Mouse (Mus musculus) midbrain, postnatal 0 days (tissue): ENCODE data around the gene Mea1. TPM values are rescaled to one million over a fixed set of nuclear protein-coding genes. Genes with fewer than 3 reads are reported as not detected.

Source experiments
- ATAC-seq: fragments of 200-750 bp; cut with Nextera tagmentation; 2 replicates; pipeline ENCODE4 v1.8.0; 2017; ENCODE audit warnings: moderate number of reproducible peaks, mild to moderate bottlenecking, moderate TSS enrichment, moderate library complexity; ENCODE audit not compliant: low FRiP score
- DNase-seq: peaks from one replicate; pipeline ENCODE4 v3.0.0-alpha.2; 2015; ENCODE audit warnings: low spot score
- H3K27ac ChIP-seq: fragments of 300-500 bp; sonication (generic); 2 replicates; pipeline ENCODE4 v1.5.1; 2014; ENCODE audit warnings: low read depth, mild to moderate bottlenecking, low read length, mixed read lengths
- H3K27me3 ChIP-seq: fragments of 300-500 bp; sonication (generic); 2 replicates; pipeline ENCODE4 v1.6.1; 2014; ENCODE audit warnings: low read length, control low read depth, mixed read lengths; ENCODE audit not compliant: insufficient read depth
- H3K36me3 ChIP-seq: fragments of 300-500 bp; sonication (generic); 2 replicates; pipeline ENCODE4 v1.6.1; 2014; ENCODE audit warnings: low read length, control low read depth, mixed read lengths; ENCODE audit not compliant: insufficient read depth
- H3K4me1 ChIP-seq: fragments of 300-500 bp; sonication (generic); 2 replicates; pipeline ENCODE4 v1.6.1; 2014; ENCODE audit warnings: mild to moderate bottlenecking, control low read depth, antibody characterized with exemption, low read length, mixed read lengths; ENCODE audit not compliant: insufficient read depth
- H3K4me2 ChIP-seq: fragments of 300-500 bp; sonication (generic); 2 replicates; pipeline ENCODE4 v1.6.1; 2014; ENCODE audit warnings: low read depth, mild to moderate bottlenecking, low read length, mixed read lengths; ENCODE audit not compliant: poor library complexity, severe bottlenecking
- H3K4me3 ChIP-seq: fragments of 300-500 bp; sonication (generic); 2 replicates; pipeline ENCODE4 v1.5.1; 2014; ENCODE audit warnings: low read depth, mild to moderate bottlenecking, low read length, moderate library complexity
- H3K9ac ChIP-seq: fragments of 300-500 bp; sonication (generic); replicated peaks from 2 replicates; pipeline ENCODE4 v1.6.1; 2014; ENCODE audit warnings: mild to moderate bottlenecking, low read length, moderate library complexity, mixed read lengths; ENCODE audit not compliant: poor library complexity, severe bottlenecking
- H3K9me3 ChIP-seq: fragments of 300-500 bp; sonication (generic); 2 replicates; pipeline ENCODE4 v1.6.1; 2016; ENCODE audit warnings: low read length, control low read depth
- CTCF ChIP-seq: IDR thresholded peaks from 2 replicates; pipeline ENCODE4 v1.5.1; 2016; ENCODE audit warnings: antibody characterized with exemption, mild to moderate bottlenecking
- WGBS: fragments of 180-500 bp; shearing (Covaris S2); extraction: QIAGEN DNeasy Blood & Tissue Kit; methylation state at CpG from one replicate; pipeline ENCODE4 v1.1.7; 2014; 5-methylcytosine and 5-hydroxymethylcytosine counted together
- polyA plus RNA-seq: library from polyadenylated mRNA; unstranded; fragments of >200 nt; fragmentation: Nextera tagmentation; extraction: Ambion mirVana; gene quantifications from 2 replicates; pipeline ENCODE4 v1.2.1, GENCODE M21; 2015
- total RNA-seq: library from RNA; depleted of rRNA; stranded (reverse); fragments of >200 nt; gene quantifications from 2 replicates; pipeline ENCODE4 v1.2.3, GENCODE M21; 2014

Mea1 gene
- total and polyA plus RNA-seq, 2 experiments from 2014 or later = 171 to 314 TPM

DNA sequence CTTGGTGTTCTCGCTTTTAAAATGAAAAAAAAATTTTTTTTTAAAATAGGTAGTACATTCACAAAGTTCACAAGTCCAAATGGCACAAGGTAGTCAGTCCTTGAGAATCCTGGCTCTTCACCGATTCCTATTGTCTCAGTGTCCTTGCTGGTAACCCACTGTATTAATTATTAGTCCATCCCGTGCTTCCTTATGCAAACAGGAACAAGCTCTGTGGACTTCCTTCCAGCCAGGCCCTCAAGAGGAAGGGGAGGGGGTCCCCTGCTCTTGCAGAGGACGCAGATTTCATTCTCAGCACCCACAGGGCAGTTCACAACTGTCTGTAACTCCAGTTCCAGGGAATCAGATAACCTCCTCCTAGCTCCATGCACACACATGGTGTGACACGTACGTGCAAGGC is 22.5 kb upstream of the Mea1 start:
- Histone ChIP-seq H3K9me3 (no peaks in the 10 kb centered on the region), H3K4me3 (no peak overlapping the region), H3K4me1 (peaks cover 9% of the 10 kb centered on the region; the same call in 1 of the 2 replicates), H3K9ac (no peak overlapping the region), H3K27me3 (no peaks in the 10 kb centered on the region), H3K36me3 (peaks cover 73% of the 10 kb centered on the region), H3K27ac (no peak overlapping the region), H3K4me2 (no peak overlapping the region)
- DNase-seq = no peak
- no peak for ATAC-seq
- TF ChIP-seq CTCF = no peak
- 88% methylated on average over 6 of the region's 6 CpGs for WGBS

DNA sequence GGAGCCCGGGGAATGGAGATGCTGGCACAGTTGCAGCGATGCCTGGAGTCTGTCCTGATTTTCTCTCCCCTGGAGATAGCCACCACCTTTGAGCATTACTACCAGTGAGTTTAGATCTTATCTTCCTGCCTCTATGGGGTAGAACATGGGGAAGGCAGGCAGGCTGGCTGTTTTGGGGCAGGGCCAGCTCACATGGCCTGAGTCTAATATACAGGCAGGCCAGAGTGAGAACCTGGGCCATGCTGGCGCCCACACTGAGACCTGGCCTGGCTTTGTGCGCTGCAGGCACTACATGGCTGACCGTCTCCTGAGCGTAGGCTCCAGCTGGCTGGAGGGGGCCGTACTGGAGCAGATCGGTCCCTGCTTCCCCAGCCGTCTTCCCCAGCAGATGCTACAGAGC is 17.2 kb upstream of the Mea1 start:
- no peak for ATAC-seq
- no peaks in the 10 kb centered on the region for H3K9me3 ChIP-seq
- no peak overlapping the region for H3K4me2 ChIP-seq
- no peak overlapping the region for H3K27ac ChIP-seq
- no peak overlapping the region for H3K9ac ChIP-seq
- DNase-seq = no peak
- no peak overlapping the region for H3K4me3 ChIP-seq
- H3K27me3 ChIP-seq = no peaks in the 10 kb centered on the region
- no peaks in the 10 kb centered on the region for H3K4me1 ChIP-seq
- TF ChIP-seq CTCF = no peak
- peaks cover 89% of the 10 kb centered on the region for H3K36me3 ChIP-seq
- WGBS = 97% methylated on average over 9 of the region's 9 CpGs

- 89% methylated on average over 12 of the region's 12 CpGs for WGBS
- DNase-seq = no peak
These were observed 16.6 kb upstream of the Mea1 start for GRCm38 (mm10) chr17:46661981-46662380.

DNA sequence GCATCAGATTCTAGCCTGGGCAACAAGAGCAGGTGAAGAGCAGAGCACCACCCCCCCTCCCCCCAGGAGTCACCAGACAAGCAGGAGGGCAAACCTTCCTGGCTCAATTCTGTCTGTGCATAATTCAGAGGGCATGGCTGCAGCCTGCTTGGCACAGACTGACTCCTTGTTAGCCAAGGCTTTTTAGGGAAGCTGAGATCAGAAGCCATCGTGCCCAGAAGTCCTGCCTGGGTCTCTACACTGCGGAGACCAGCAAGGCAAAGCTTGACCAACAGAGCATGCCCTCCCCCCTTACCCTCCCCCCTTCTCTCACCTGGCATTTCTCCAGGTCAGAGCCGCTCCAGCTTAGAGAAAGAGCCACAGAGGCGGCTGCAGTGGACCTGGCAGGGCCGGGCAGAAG is 15.9 kb upstream of the Mea1 start:
- 87% methylated on average over 5 of the region's 5 CpGs for WGBS
- no peaks in the 10 kb centered on the region for H3K9me3 ChIP-seq
- no peaks in the 10 kb centered on the region for H3K27me3 ChIP-seq
- H3K4me3 ChIP-seq = no peak overlapping the region
- ATAC-seq (no peak), DNase-seq (no peak)
- no peak overlapping the region for H3K9ac ChIP-seq
- no peak overlapping the region for H3K4me2 ChIP-seq
- TF ChIP-seq CTCF = no peak
- H3K27ac ChIP-seq = no peak overlapping the region
- H3K4me1 ChIP-seq = no peaks in the 10 kb centered on the region
- H3K36me3 ChIP-seq = peaks cover 78% of the 10 kb centered on the region

More at GRCm38 (mm10) chr17:46661981-46662380, 16.6 kb upstream of the Mea1 start:
- Histone ChIP-seq H3K4me1 (no peaks in the 10 kb centered on the region), H3K27me3 (no peaks in the 10 kb centered on the region), H3K9ac (no peak overlapping the region), H3K4me2 (no peak overlapping the region), H3K27ac (no peak overlapping the region), H3K36me3 (peaks cover 82% of the 10 kb centered on the region), H3K9me3 (no peaks in the 10 kb centered on the region), H3K4me3 (no peak overlapping the region)
- ATAC-seq = no peak
- TF ChIP-seq CTCF = no peak

DNA sequence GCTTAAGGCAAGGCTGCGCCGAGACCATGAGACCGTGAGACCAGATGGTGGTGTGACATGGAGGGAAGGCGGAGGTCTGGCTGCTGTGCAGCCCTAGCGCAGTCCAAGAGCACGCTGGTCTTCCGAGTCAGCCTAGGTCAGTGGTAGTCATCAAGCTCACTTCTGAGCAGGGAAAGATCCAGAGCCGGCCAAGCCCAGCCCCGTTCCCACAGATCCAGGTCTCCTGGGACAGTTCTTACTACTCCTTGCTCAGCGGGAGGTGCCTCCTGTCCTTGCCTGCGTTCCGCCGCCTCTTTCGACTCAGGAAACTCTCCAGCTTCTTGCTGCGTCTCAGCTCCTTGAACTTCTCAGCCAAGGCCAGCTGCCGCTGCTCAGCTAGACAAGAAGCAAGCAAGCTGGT is 10.9 kb upstream of the Mea1 start:
- no peak for ATAC-seq

GRCm38 (mm10) chr17:46669911-46670310 is 8.7 kb upstream of the Mea1 start:
- Histone ChIP-seq H3K9ac (no peak overlapping the region), H3K27ac (no peak overlapping the region), H3K27me3 (no peaks in the 10 kb centered on the region), H3K4me2 (no peak overlapping the region), H3K9me3 (no peaks in the 10 kb centered on the region), H3K4me3 (no peak overlapping the region), H3K4me1 (peaks cover 10% of the 10 kb centered on the region; the same call in 1 of the 2 replicates), H3K36me3 (peaks cover 34% of the 10 kb centered on the region)
- WGBS = 94% methylated on average over 10 of the region's 10 CpGs
- TF ChIP-seq CTCF = no peak
- DNase-seq (no peak), ATAC-seq (no peak)

More for the DNA sequence above, 10.9 kb upstream of the Mea1 start:
- WGBS = 85% methylated on average over 16 of the region's 16 CpGs
- no peaks in the 10 kb centered on the region for H3K4me1 ChIP-seq
- H3K27me3 ChIP-seq = no peaks in the 10 kb centered on the region
- peaks cover 51% of the 10 kb centered on the region for H3K36me3 ChIP-seq
- DNase-seq = no peak
- no peak overlapping the region for H3K4me2 ChIP-seq
- H3K4me3 ChIP-seq = no peak overlapping the region
- no peak overlapping the region for H3K9ac ChIP-seq
- no peak for TF ChIP-seq CTCF
- no peak overlapping the region for H3K27ac ChIP-seq
- no peaks in the 10 kb centered on the region for H3K9me3 ChIP-seq
